Mouse (Mus musculus) G1E-ER4 (cell line): ENCODE data around the gene Wnt4. TPM values are rescaled to one million over a fixed set of nuclear protein-coding genes. Genes with fewer than 3 reads are reported as not detected.

ENCODE experiments used
- GATA1 ChIP-seq: IDR thresholded peaks from one replicate; pipeline ENCODE4 v1.8.0; 2012; ENCODE audit warnings: low read length, inconsistent platforms
- polyA plus RNA-seq: library from polyadenylated mRNA; stranded (reverse); fragments of >175 nt; gene quantifications from 2 replicates; pipeline ENCODE4 v1.2.3, GENCODE M21; 2012

Gene Wnt4
- not detected in 2 replicates for polyA plus RNA-seq

GRCm38 (mm10) chr4:137277166-137277513 lies at the start of gene Wnt4:
TSS of gene Wnt4 (plus strand) at chr4:137277489.
- TF ChIP-seq GATA1: no peak

GRCm38 (mm10) chr4:137228566-137229115 lies 48.6 kb upstream of the Wnt4 start:
- no peak for TF ChIP-seq GATA1

DNA sequence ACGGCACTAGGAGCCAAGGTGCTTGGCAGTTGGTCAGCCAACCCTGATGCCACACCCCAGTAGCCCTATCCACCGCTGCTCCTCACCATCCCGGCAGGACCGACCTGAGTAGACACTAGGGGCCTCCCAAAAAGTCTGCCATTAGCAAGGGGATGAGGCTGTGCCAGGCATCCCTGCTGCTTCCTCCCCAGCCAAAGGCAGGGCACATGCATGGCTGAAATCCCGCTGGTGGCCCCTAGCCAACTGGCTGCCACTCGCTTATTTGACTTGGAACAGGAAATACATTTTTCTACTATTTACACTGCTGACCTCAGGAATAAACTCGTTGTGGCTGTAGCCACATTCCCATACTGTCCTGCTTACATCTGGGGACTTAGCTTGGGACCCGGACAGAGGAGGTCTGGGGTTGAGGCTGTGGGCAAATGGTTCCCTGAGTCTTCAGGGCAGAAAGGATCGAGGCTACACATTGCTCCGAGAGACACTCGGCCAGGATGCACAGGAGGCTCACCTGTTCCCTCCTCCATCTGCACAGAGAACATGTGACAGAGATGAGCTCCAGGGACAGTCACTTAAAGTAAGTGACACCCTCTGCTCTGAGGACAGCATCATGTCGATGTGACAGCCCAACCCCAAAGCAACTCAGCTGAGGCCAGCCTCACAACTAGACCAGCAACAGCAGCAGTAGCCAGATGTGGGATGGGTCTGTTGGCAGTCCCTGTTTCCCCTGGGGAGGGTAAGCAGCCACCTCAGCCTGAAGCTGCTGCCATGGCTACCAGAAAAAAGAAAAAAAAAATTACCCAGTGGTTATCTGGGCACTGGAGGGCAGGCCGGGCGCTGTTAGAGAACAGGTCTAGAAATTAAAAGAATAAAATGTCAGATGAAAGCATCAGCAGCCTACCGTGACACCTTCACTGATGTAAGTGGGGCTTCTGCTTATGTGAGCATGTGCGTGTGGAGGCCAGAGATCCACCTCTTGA lies 45.5 kb upstream of the Wnt4 start:
- no peak for TF ChIP-seq GATA1

GRCm38 (mm10) chr4:137233632-137234031 lies 43.7 kb upstream of the Wnt4 start:
- TF ChIP-seq GATA1: no peak

GRCm38 (mm10) chr4:137234444-137234843 lies 42.8 kb upstream of the Wnt4 start:
- no peak for TF ChIP-seq GATA1

GRCm38 (mm10) chr4:137235368-137235767 lies 41.9 kb upstream of the Wnt4 start:
- no peak for TF ChIP-seq GATA1

DNA sequence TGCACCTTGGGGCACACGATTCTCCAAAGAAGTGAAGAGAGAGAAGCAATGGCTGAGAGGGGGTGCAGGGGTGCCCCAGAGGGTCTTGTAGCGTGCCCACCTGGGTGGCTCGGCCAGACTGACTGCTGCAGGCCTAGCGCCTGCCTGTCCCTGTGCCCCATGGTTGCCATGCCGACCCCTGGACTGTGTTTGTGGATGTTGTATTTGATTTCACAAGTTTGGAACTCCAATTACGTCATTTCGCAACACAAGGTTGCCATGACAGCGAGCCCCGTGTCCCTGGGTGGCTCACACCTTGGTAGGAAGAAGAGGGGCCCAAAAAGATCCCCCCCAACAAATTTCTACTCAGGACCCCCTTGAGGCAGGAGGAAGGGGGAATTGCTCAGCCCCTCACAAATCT lies 32.4 kb upstream of the Wnt4 start:
- TF ChIP-seq GATA1: no peak

DNA sequence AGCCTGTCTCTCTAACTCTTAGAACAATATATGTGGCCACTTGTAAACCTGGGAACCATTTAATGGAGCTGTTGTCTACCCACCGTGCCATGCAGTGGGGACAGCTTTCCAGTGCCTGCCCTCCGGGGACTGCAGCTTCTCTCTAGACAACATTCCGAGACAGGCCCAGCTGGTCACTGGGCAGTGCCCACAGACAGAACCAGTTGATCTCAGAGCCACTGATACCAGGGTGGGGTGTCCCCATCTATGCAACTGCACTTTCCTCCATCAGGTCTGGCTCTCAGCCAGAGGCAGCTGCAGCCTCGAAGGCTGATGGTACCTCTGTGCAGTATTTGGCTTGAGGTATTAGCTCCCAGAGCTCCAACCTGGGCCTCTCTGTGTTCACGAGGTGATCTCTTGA lies 27.0 kb upstream of the Wnt4 start:
- no peak for TF ChIP-seq GATA1

DNA sequence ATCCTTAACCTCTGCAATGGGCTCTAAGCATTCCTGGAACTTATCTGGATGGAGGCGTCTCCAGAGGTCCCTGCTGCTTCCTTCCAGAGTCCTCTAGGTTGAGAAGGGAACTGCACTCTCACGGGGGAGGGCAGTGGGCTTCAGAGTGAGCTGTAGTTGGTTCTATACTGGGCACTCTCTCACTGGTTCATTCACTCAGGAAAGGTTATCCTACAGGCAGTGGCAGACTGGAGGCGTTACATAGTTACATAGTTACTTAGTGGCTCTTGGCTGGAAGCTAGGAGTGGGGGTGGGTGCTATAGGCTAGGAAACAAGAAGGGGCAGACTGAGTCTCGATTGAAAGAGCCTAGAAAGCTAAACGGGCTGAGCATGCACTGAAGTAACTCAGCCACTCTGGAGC lies 26.4 kb upstream of the Wnt4 start:
- no peak for TF ChIP-seq GATA1

GRCm38 (mm10) chr4:137253601-137254000 lies 23.7 kb upstream of the Wnt4 start:
- TF ChIP-seq GATA1: no peak

- no peak for TF ChIP-seq GATA1
Observed at GRCm38 (mm10) chr4:137254206-137254976, 22.9 kb upstream of the Wnt4 start.

DNA sequence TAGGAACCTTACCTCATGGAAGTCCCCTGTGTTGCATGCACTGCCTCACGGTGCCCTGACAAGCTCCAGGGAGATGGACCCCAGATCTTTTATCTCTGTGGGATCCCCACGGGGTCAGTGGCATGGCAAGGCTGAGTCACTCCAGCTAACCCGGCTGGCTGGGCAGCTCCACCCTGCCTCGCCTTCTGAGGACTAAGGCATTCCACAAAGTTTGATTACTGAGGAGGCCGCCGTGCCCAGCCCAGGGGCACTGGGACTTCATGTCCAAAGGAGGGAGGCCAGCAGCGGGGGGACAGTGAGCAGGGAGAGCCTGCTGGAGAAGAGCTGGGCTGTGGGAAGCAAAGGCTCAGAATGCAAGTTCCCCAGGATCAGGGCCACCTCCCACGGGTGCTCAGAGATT lies 21.7 kb upstream of the Wnt4 start:
- TF ChIP-seq GATA1: no peak

GRCm38 (mm10) chr4:137261826-137262225 lies 15.5 kb upstream of the Wnt4 start:
- TF ChIP-seq GATA1: no peak

DNA sequence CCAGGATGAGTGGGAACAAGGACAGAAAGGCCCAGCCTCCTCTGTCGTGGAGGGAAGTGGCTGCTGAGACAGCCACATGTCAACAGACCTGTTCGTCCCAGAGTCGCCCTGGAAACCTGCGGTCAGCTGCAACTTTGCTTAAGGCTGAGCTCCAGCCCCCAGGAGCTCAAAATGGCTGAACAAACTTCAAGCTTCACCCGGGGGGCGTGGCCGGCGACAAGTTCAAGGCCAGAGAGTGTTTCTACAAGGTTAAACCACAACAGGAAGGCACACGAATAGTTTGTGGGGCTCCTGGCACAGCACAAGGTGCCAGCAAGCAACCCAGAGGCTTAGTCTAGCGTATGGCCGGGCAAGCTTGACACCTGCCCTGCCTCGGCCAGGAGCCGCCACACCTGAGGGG lies 13.2 kb upstream of the Wnt4 start:
- TF ChIP-seq GATA1: no peak

DNA sequence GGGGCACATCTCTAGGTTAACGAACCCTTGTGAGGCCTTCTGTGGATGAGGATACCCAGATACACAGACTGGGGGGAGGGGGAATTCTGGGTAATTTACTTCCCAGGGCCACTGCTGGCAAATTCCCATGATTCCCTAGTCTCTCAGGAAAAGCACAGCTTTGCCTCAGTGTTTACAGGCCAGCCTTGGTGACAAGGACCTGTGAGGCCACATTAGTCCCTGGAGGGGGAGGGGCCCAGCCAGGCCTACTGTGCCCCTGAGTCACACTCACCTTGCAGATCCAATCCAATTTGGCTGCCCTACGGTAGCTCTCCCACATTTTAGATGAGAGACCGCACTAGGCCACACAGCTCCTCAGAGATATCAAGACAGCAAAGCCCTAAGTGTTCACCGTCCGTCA lies 12.2 kb upstream of the Wnt4 start:
- no peak for TF ChIP-seq GATA1

DNA sequence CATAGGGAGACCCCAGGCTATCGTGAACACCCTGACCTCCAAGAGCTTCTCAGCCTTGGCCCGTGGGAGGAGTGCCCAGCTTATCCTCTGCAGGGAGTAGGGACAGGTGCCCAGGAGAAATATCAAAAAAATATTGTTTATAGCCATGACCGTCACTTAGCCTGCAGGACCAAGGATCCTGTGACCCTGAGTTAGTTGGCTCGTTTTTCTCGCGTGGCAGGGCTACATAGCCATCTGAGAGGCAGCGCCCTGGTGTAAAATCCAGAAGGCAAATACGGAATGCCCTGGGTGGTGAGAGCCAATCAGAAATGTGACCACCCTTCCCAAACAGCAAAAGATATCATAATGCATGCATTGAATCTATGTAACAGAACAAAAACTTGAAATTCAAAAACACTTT lies 8.7 kb upstream of the Wnt4 start:
- no peak for TF ChIP-seq GATA1
